Mouse (Mus musculus) small intestine, adult 2 months (tissue): ENCODE results near the gene Negr1.

Experiments used
- CTCF ChIP-seq: fragments of 200-500 bp; IDR thresholded peaks from 2 replicates; pipeline ENCODE4 v1.5.1; 2012; ENCODE audit warnings: low read depth, mild to moderate bottlenecking, control low read depth, inconsistent platforms, low read length, moderate library complexity, mixed read lengths; ENCODE audit not compliant: insufficient replicate concordance, insufficient read length; ENCODE audit errors: extremely low read depth
- POLR2A ChIP-seq: fragments of 200-500 bp; IDR thresholded peaks from 2 replicates; pipeline ENCODE4 v1.6.1; 2012; ENCODE audit warnings: low read depth, mild to moderate bottlenecking, control low read depth, inconsistent platforms, low read length, moderate library complexity

GRCm38 (mm10) chr3:157359840-157360239, 798.2 kb downstream of the Negr1 start:
- no peak for TF ChIP-seq CTCF
- TF ChIP-seq POLR2A: no peak
